Mouse (Mus musculus) lung, embryonic 14.5 days (tissue): ENCODE results near the gene Fhit. TPM values are rescaled to one million over a fixed set of nuclear protein-coding genes. Genes with fewer than 3 reads are reported as not detected.
A peak's percentile ranks its signal among the peaks of the same experiment; 100 is the strongest.

Experiments used
- ATAC-seq: fragments of 200-750 bp; cut with Nextera tagmentation; 2 replicates; pipeline ENCODE4 v1.8.0; 2017; ENCODE audit warnings: mild to moderate bottlenecking, moderate TSS enrichment, moderate library complexity; ENCODE audit not compliant: insufficient read depth
- DNase-seq: peaks from one replicate; pipeline ENCODE4 v3.0.0-alpha.2; 2015
- H3K27ac ChIP-seq: fragments of 300-500 bp; sonication (generic); 2 replicates; pipeline ENCODE4 v1.5.1; 2014; ENCODE audit warnings: low read depth, mild to moderate bottlenecking, moderate library complexity
- H3K27me3 ChIP-seq: fragments of 300-500 bp; sonication (generic); 2 replicates; pipeline ENCODE4 v1.6.1; 2014; ENCODE audit warnings: low read length, control low read depth; ENCODE audit not compliant: insufficient read depth
- H3K36me3 ChIP-seq: fragments of 300-500 bp; sonication (generic); 2 replicates; pipeline ENCODE4 v1.6.1; 2014; ENCODE audit warnings: control low read depth; ENCODE audit not compliant: insufficient read depth
- H3K4me1 ChIP-seq: fragments of 300-500 bp; sonication (generic); 2 replicates; pipeline ENCODE4 v1.6.1; 2014; ENCODE audit warnings: antibody characterized with exemption, control low read depth; ENCODE audit not compliant: insufficient read depth
- H3K4me2 ChIP-seq: fragments of 300-500 bp; sonication (generic); 2 replicates; pipeline ENCODE4 v1.6.1; 2014; ENCODE audit warnings: mild to moderate bottlenecking
- H3K4me3 ChIP-seq: fragments of 300-500 bp; sonication (generic); 2 replicates; pipeline ENCODE4 v1.5.1; 2014; ENCODE audit warnings: low read depth, low read length
- H3K9ac ChIP-seq: fragments of 300-500 bp; sonication (generic); 2 replicates; pipeline ENCODE4 v1.6.1; 2014
- H3K9me3 ChIP-seq: fragments of 300-500 bp; sonication (generic); 2 replicates; pipeline ENCODE4 v1.6.1; 2016; ENCODE audit warnings: low read depth, low read length, control low read depth
- CTCF ChIP-seq: IDR thresholded peaks from 2 replicates; pipeline ENCODE4 v1.5.1; 2016; ENCODE audit warnings: antibody characterized with exemption, low read depth
- WGBS: fragments of 180-500 bp; shearing (Covaris S2); extraction: QIAGEN DNeasy Blood & Tissue Kit; methylation state at CpG from one replicate; pipeline ENCODE4 v1.1.7; 2014; 5-methylcytosine and 5-hydroxymethylcytosine counted together
- polyA plus RNA-seq: library from polyadenylated mRNA; unstranded; fragments of >200 nt; fragmentation: Nextera tagmentation; extraction: Ambion mirVana; gene quantifications from 2 replicates; pipeline ENCODE4 v1.2.1, GENCODE M21; 2014

Gene Fhit
- polyA plus RNA-seq, 1 experiment from 2014 or later: 5.3 TPM

GRCm38 (mm10) chr14:10300914-10301313 is 860.9 kb downstream of the Fhit start:
- Histone ChIP-seq H3K9me3 (no peaks in the 10 kb centered on the region), H3K36me3 (no peaks in the 10 kb centered on the region), H3K27me3 (no peaks in the 10 kb centered on the region), H3K4me3 (no peak overlapping the region), H3K4me1 (no peaks in the 10 kb centered on the region), H3K9ac (no peak overlapping the region), H3K4me2 (no peak overlapping the region), H3K27ac (no peak overlapping the region)
- ATAC-seq (no peak), DNase-seq (no peak)
- WGBS: 48% methylated on average over 3 of the region's 3 CpGs
- 0 out of 2 replicates have a peak, but pooled peaks have one; percentile 2 for TF ChIP-seq CTCF

GRCm38 (mm10) chr14:10299030-10299429 is 862.8 kb downstream of the Fhit start:
- 78% methylated on average over 2 of the region's 2 CpGs for WGBS
- DNase-seq: no peak
- H3K4me2 ChIP-seq: no peak overlapping the region
- H3K4me3 ChIP-seq: no peak overlapping the region
- H3K27ac ChIP-seq: no peak overlapping the region
- no peaks in the 10 kb centered on the region for H3K27me3 ChIP-seq
- ATAC-seq: no peak
- H3K4me1 ChIP-seq: no peaks in the 10 kb centered on the region
- TF ChIP-seq CTCF: no peak
- no peaks in the 10 kb centered on the region for H3K36me3 ChIP-seq
- no peak overlapping the region for H3K9ac ChIP-seq
- no peaks in the 10 kb centered on the region for H3K9me3 ChIP-seq

- Histone ChIP-seq H3K9me3 (no peaks in the 10 kb centered on the region), H3K36me3 (no peaks in the 10 kb centered on the region), H3K27me3 (no peaks in the 10 kb centered on the region), H3K27ac (no peak overlapping the region), H3K4me2 (no peak overlapping the region), H3K4me3 (no peak overlapping the region), H3K4me1 (no peaks in the 10 kb centered on the region), H3K9ac (no peak overlapping the region)
- TF ChIP-seq CTCF: no peak
- DNase-seq: no peak
- ATAC-seq: no peak
- WGBS: 76% methylated on average over 5 of the region's 5 CpGs
Observed at GRCm38 (mm10) chr14:10289043-10289442, 872.8 kb downstream of the Fhit start.

- no peak overlapping the region for H3K9ac ChIP-seq
- no peaks in the 10 kb centered on the region for H3K9me3 ChIP-seq
- no peak overlapping the region for H3K4me2 ChIP-seq
- H3K36me3 ChIP-seq: no peaks in the 10 kb centered on the region
- H3K4me3 ChIP-seq: no peak overlapping the region
- DNase-seq (no peak), ATAC-seq (no peak)
- 79% methylated on average over 6 of the region's 6 CpGs for WGBS
- H3K4me1 ChIP-seq: no peaks in the 10 kb centered on the region
- H3K27ac ChIP-seq: no peak overlapping the region
- TF ChIP-seq CTCF: no peak
- no peaks in the 10 kb centered on the region for H3K27me3 ChIP-seq
Observed at GRCm38 (mm10) chr14:10286027-10286426, 875.8 kb downstream of the Fhit start.

GRCm38 (mm10) chr14:10228708-10229107 is 933.1 kb downstream of the Fhit start:
- 70% methylated on average over 5 of the region's 5 CpGs for WGBS
- Histone ChIP-seq H3K9me3 (no peaks in the 10 kb centered on the region), H3K27me3 (no peaks in the 10 kb centered on the region), H3K27ac (no peak overlapping the region), H3K4me1 (no peaks in the 10 kb centered on the region), H3K4me3 (no peak overlapping the region), H3K4me2 (no peak overlapping the region), H3K36me3 (no peaks in the 10 kb centered on the region), H3K9ac (no peak overlapping the region)
- TF ChIP-seq CTCF: no peak
- ATAC-seq: no peak
- no peak for DNase-seq

GRCm38 (mm10) chr14:10221847-10222246 is 940.0 kb downstream of the Fhit start:
- Histone ChIP-seq H3K27ac (no peak overlapping the region), H3K4me2 (no peak overlapping the region), H3K9ac (no peak overlapping the region), H3K9me3 (no peaks in the 10 kb centered on the region), H3K4me1 (no peaks in the 10 kb centered on the region), H3K36me3 (no peaks in the 10 kb centered on the region), H3K4me3 (no peak overlapping the region), H3K27me3 (no peaks in the 10 kb centered on the region)
- TF ChIP-seq CTCF: 0 out of 2 replicates have a peak, but pooled peaks have one; percentile 3
- 83% methylated on average over 2 of the region's 2 CpGs for WGBS
- no peak for ATAC-seq
- DNase-seq: no peak

- H3K9ac ChIP-seq: no peak overlapping the region
- 36% methylated on average over 4 of the region's 4 CpGs for WGBS
- no peak overlapping the region for H3K4me3 ChIP-seq
- no peak for ATAC-seq
- H3K27me3 ChIP-seq: no peaks in the 10 kb centered on the region
- no peak overlapping the region for H3K4me2 ChIP-seq
- no peak overlapping the region for H3K27ac ChIP-seq
- no peak for DNase-seq
- no peaks in the 10 kb centered on the region for H3K36me3 ChIP-seq
- no peaks in the 10 kb centered on the region for H3K4me1 ChIP-seq
- TF ChIP-seq CTCF: no peak
- no peaks in the 10 kb centered on the region for H3K9me3 ChIP-seq
Observed at GRCm38 (mm10) chr14:10213216-10213615, 948.6 kb downstream of the Fhit start.

- DNase-seq: no peak
- Histone ChIP-seq H3K9me3 (no peaks in the 10 kb centered on the region), H3K4me3 (no peak overlapping the region), H3K36me3 (no peaks in the 10 kb centered on the region), H3K27me3 (no peaks in the 10 kb centered on the region), H3K27ac (no peak overlapping the region), H3K9ac (no peak overlapping the region), H3K4me2 (no peak overlapping the region), H3K4me1 (no peaks in the 10 kb centered on the region)
- 56% methylated on average over 5 of the region's 5 CpGs for WGBS
- no peak for TF ChIP-seq CTCF
- no peak for ATAC-seq
Observed at GRCm38 (mm10) chr14:10211184-10211583, 950.7 kb downstream of the Fhit start.
